Mouse (Mus musculus) cerebellum, adult 11-12 months (tissue): ENCODE results near the gene Kcnk13.
"Not testable (repeated sequence)": the region's sequence is repeated elsewhere in the genome, so short reads cannot be mapped to it uniquely, and the experiment has no call there.

Experiments used
- DNase-seq: peaks from one replicate; pipeline ENCODE4 v3.0.0; 2022

Kcnk13 gene

GRCm38 (mm10) chr12:99966116-99966770 lies 1.9 kb downstream of the Kcnk13 start:
- no peak for DNase-seq

GRCm38 (mm10) chr12:99966881-99967363 lies 2.6 kb downstream of the Kcnk13 start:
- DNase-seq = no peak

GRCm38 (mm10) chr12:99969906-99970305 lies 5.6 kb downstream of the Kcnk13 start:
- no peak for DNase-seq

- DNase-seq = not testable (repeated sequence)
Observed at GRCm38 (mm10) chr12:99971205-99971894, 7.1 kb downstream of the Kcnk13 start.

- DNase-seq = no peak
Observed at GRCm38 (mm10) chr12:99972825-99973224, 8.5 kb downstream of the Kcnk13 start.

GRCm38 (mm10) chr12:99973659-99974058 lies 9.4 kb downstream of the Kcnk13 start:
- DNase-seq = no peak

- no peak for DNase-seq
Observed at GRCm38 (mm10) chr12:99979541-99979940, 15.2 kb downstream of the Kcnk13 start.

GRCm38 (mm10) chr12:99986797-99987196 lies 22.5 kb downstream of the Kcnk13 start:
- DNase-seq = no peak

GRCm38 (mm10) chr12:99988144-99988543 lies 23.8 kb downstream of the Kcnk13 start:
- DNase-seq = no peak

GRCm38 (mm10) chr12:99992362-99992862 lies 28.1 kb downstream of the Kcnk13 start:
- no peak for DNase-seq

GRCm38 (mm10) chr12:99993146-99993890 lies 29.0 kb downstream of the Kcnk13 start:
- DNase-seq = no peak

GRCm38 (mm10) chr12:99995951-99996350 lies 31.7 kb downstream of the Kcnk13 start:
- no peak for DNase-seq

- DNase-seq = no peak
Observed at GRCm38 (mm10) chr12:99999726-100000125, 35.4 kb downstream of the Kcnk13 start.

- no peak for DNase-seq
Observed at GRCm38 (mm10) chr12:100000381-100000780, 36.1 kb downstream of the Kcnk13 start.

GRCm38 (mm10) chr12:100001246-100001645 lies 36.9 kb downstream of the Kcnk13 start:
- DNase-seq = no peak

GRCm38 (mm10) chr12:100001910-100002309 lies 37.6 kb downstream of the Kcnk13 start:
- no peak for DNase-seq

- DNase-seq = peak; percentile 78
Observed at GRCm38 (mm10) chr12:100002914-100003587, 38.8 kb downstream of the Kcnk13 start.

- no peak for DNase-seq
Observed at GRCm38 (mm10) chr12:100005285-100005684, 41.0 kb downstream of the Kcnk13 start.

GRCm38 (mm10) chr12:100006681-100007080 lies 42.4 kb downstream of the Kcnk13 start:
- no peak for DNase-seq

GRCm38 (mm10) chr12:100012839-100013238 lies 48.5 kb downstream of the Kcnk13 start:
- no peak for DNase-seq

- DNase-seq = no peak
Observed at GRCm38 (mm10) chr12:100015146-100015545, 50.8 kb downstream of the Kcnk13 start.

- DNase-seq = no peak
Observed at GRCm38 (mm10) chr12:100017709-100018108, 53.4 kb downstream of the Kcnk13 start.

GRCm38 (mm10) chr12:100022490-100022889 lies 58.2 kb downstream of the Kcnk13 start:
- DNase-seq = no peak
